In the genomic region with DNA sequence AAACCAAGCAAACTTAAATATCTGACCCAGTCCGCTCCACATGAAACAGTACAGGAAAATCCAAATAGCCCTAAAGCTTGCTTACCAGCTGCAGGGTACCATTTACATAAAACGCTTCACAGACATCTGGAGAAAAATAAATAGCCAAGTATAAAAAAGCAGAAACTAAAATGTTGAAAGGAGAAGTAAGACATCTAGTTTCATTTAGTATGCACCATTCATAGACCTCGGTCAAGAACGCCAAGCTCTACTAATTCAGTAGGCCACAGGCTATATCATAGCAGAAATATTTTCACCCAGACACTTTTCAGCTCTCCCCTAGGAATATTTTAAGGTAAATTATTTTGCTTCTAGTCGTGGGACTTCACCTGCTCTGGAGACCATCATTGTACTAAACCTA, we compare ENCODE assay signal across 13 mouse cellular contexts. TPM values are rescaled to one million over a fixed set of nuclear protein-coding genes. Genes with fewer than 3 reads are reported as not detected.
DNase-seq lines count a peak whose midpoint lies in the region; ATAC-seq and TF ChIP-seq lines count a peak whose summit lies in the region.
"Had no signal": no experiment of that assay in that cellular context is flagged by ENCODE, and none has a peak within 500 bp of the region (broad histone marks: within the 10 kb centered on the region; RNA-seq: fewer than 3 reads in every experiment).

No protein-coding gene starts in this region.

- H3K27ac ChIP-seq in heart, embryonic 11.5 days (ENCODE audit: low read depth, low read length), result no peak overlapping the region; the same call in 1 of the 2 replicates
- peak overlapping the region; percentile 88 for H3K27ac ChIP-seq in spleen, adult 2 months (ENCODE audit: insufficient read depth, low read length)
- H3K27ac ChIP-seq in limb, embryonic 15.5 days, result no peak overlapping the region

- intact Hi-C loops in left cerebral cortex, postnatal 14 days (cut with DNase I), result loop anchor here (5.0 kb wide), 1 partner anchor 54 kb away; the partner anchor contains the start of gene Smbd1

- no peak for ATAC-seq in heart, embryonic 11.5 days (replicated peaks; ENCODE audit: insufficient number of reproducible peaks, low FRiP score, low TSS enrichment)
- no peak for ATAC-seq in limb, embryonic 15.5 days (ENCODE audit: insufficient number of reproducible peaks, low FRiP score, low TSS enrichment, low read depth)

- no peak for TF ChIP-seq CTCF in spleen, adult 2 months (IDR thresholded peaks at IDR 0.05; ENCODE audit: extremely low read depth, insufficient read depth, insufficient read length, insufficient replicate concordance)

- peak overlapping the region; percentile 77 for H3K4me3 ChIP-seq in heart, embryonic 11.5 days (ENCODE audit: low read depth, low read length)
- peak overlapping the region; percentile 50; the same call in 1 of the 2 replicates for H3K4me3 ChIP-seq in spleen, adult 2 months (ENCODE audit: extremely low read depth, insufficient read depth, insufficient read length)
- H3K4me3 ChIP-seq in limb, embryonic 15.5 days, result no peak overlapping the region; the same call in 1 of the 2 replicates

- H3K9ac ChIP-seq in heart, embryonic 11.5 days (ENCODE audit: low read depth, low read length), result no peak overlapping the region
- no peak overlapping the region for H3K9ac ChIP-seq in limb, embryonic 15.5 days

- H3K27me3 ChIP-seq in heart, embryonic 11.5 days (ENCODE audit: control insufficient read depth, insufficient read depth, low read length), result no peaks in the 10 kb centered on the region
- no peaks in the 10 kb centered on the region for H3K27me3 ChIP-seq in spleen, adult 2 months (ENCODE audit: control insufficient read depth, insufficient read depth, low read length)
- H3K27me3 ChIP-seq in limb, embryonic 15.5 days, result no peaks in the 10 kb centered on the region
- H3K27me3 ChIP-seq in splenic B cell, adult 2 months (ENCODE audit: control insufficient read depth, insufficient read depth, low read length, poor library complexity, severe bottlenecking), result no peaks in the 10 kb centered on the region

- no peak for DNase-seq in heart, postnatal 4 days
- DNase-seq in spleen, adult 2 months (ENCODE audit: low read depth in 1 of 2, low spot score in 2 of 2), result peak in 1 of 2 experiments; percentile 25
- DNase-seq in spleen, postnatal 14 days (ENCODE audit: low spot score in 2 of 2), result no peak
- DNase-seq in splenic B cell, adult 2 months (ENCODE audit: low read depth, low spot score), result peak; percentile 72
- no peak for DNase-seq in urinary bladder, postnatal 10 days (ENCODE audit: low spot score)
- DNase-seq in left cerebral cortex, postnatal 14 days (ENCODE audit: low spot score in 2 of 2), result no peak
- DNase-seq: cerebellum, adult 9-10 months; gastrocnemius, postnatal 14 days; kidney, postnatal 4 days had no signal

- no peaks in the 10 kb centered on the region for H3K36me3 ChIP-seq in heart, embryonic 11.5 days (ENCODE audit: control insufficient read depth, insufficient read depth, low read length)
- peaks cover 5% of the 10 kb centered on the region for H3K36me3 ChIP-seq in spleen, adult 2 months (ENCODE audit: control insufficient read depth, insufficient read depth, low read length)
- H3K36me3 ChIP-seq in limb, embryonic 15.5 days, result peaks cover 5% of the 10 kb centered on the region; the same call in 1 of the 2 replicates
- peaks cover 4% of the 10 kb centered on the region; the same call in 1 of the 2 replicates for H3K36me3 ChIP-seq in splenic B cell, adult 2 months (ENCODE audit: control insufficient read depth, insufficient read depth, low read length, poor library complexity, severe bottlenecking)

- WGBS in heart, embryonic 11.5 days (ENCODE audit: insufficient replicate concordance), result 86% methylated on average over 5 of the region's 5 CpGs
- WGBS in spleen, adult 2 months, result 35% methylated on average over 5 of the region's 5 CpGs
- WGBS in limb, embryonic 15.5 days, result 81% methylated on average over 5 of the region's 5 CpGs

- TF ChIP-seq POLR2A in spleen, adult 2 months (IDR thresholded peaks at IDR 0.05; ENCODE audit: low read depth, low read length), result no peak

- peaks cover 6% of the 10 kb centered on the region for H3K4me1 ChIP-seq in heart, embryonic 11.5 days (ENCODE audit: control insufficient read depth, insufficient read depth, low read length)
- H3K4me1 ChIP-seq in spleen, adult 2 months (ENCODE audit: control insufficient read depth, insufficient read depth, insufficient read length), result peaks cover 10% of the 10 kb centered on the region; the same call in 1 of the 2 replicates
- H3K4me1 ChIP-seq in limb, embryonic 15.5 days, result peaks cover 17% of the 10 kb centered on the region

- peak overlapping the region; percentile 75 for H3K4me2 ChIP-seq in heart, embryonic 11.5 days
- H3K4me2 ChIP-seq in limb, embryonic 15.5 days, result peak overlapping the region; percentile 85; the same call in 1 of the 2 replicates

- no peaks in the 10 kb centered on the region for H3K9me3 ChIP-seq in heart, embryonic 11.5 days (replicated peaks; ENCODE audit: control insufficient read depth, low read length)
- H3K9me3 ChIP-seq in limb, embryonic 15.5 days, result no peaks in the 10 kb centered on the region

RNA-seq across cellular contexts. Expression of gene Fyttd1, which starts 10.6 kb away (rescaled TPM):
- 164 and 172 TPM in 2 replicates for polyA plus RNA-seq in heart, embryonic 11.5 days (2014; fragmentation: Nextera tagmentation; extraction: Ambion mirVana)
- 100 to 1,000 TPM; 125 to 126 TPM for total RNA-seq in heart, postnatal 4 days (2021)
- 3.7 and 4.1 TPM in 2 replicates for polyA plus RNA-seq in spleen, adult 2 months (2012; rRNA removed)
- polyA plus RNA-seq in limb, embryonic 15.5 days (2015; fragmentation: Nextera tagmentation; extraction: Ambion mirVana), result 102 TPM in 2 replicates
- total RNA-seq in left cerebral cortex, postnatal 14 days (2021), result 100 to 1,000 TPM; 122 to 135 TPM

RNA-seq across cellular contexts. Expression of gene Rubcn, which starts 10.9 kb away (rescaled TPM):
- polyA plus RNA-seq in heart, embryonic 11.5 days (2014; fragmentation: Nextera tagmentation; extraction: Ambion mirVana), result 19.5 and 22.3 TPM in 2 replicates
- 10 to 100 TPM; 29.8 to 35.1 TPM for total RNA-seq in heart, postnatal 4 days (2021)
- 74.6 and 88.1 TPM in 2 replicates for polyA plus RNA-seq in spleen, adult 2 months (2012; rRNA removed)
- polyA plus RNA-seq in limb, embryonic 15.5 days (2015; fragmentation: Nextera tagmentation; extraction: Ambion mirVana), result 22.7 and 24.2 TPM in 2 replicates
- total RNA-seq in left cerebral cortex, postnatal 14 days (2021), result 10 to 100 TPM; 59.4 to 61.4 TPM

RNA-seq across cellular contexts. Expression of gene Lrch3, which starts 47.2 kb away (rescaled TPM):
- polyA plus RNA-seq in heart, embryonic 11.5 days (2014; fragmentation: Nextera tagmentation; extraction: Ambion mirVana), result 21.6 and 25.3 TPM in 2 replicates
- 10 to 100 TPM; 29.0 to 30.9 TPM for total RNA-seq in heart, postnatal 4 days (2021)
- 16.9 and 20.1 TPM in 2 replicates for polyA plus RNA-seq in spleen, adult 2 months (2012; rRNA removed)
- 23.1 TPM in 2 replicates for polyA plus RNA-seq in limb, embryonic 15.5 days (2015; fragmentation: Nextera tagmentation; extraction: Ambion mirVana)
- 10 to 100 TPM; 28.9 to 31.6 TPM for total RNA-seq in left cerebral cortex, postnatal 14 days (2021)

RNA-seq across cellular contexts. Expression of gene Smbd1, which starts 56.4 kb away (rescaled TPM):
- polyA plus RNA-seq in heart, embryonic 11.5 days (2014; fragmentation: Nextera tagmentation; extraction: Ambion mirVana), result not detected in 2 replicates
- total RNA-seq in heart, postnatal 4 days (2021), result not detected
- not detected in 2 replicates for polyA plus RNA-seq in spleen, adult 2 months (2012; rRNA removed)
- not detected in 2 replicates for polyA plus RNA-seq in limb, embryonic 15.5 days (2015; fragmentation: Nextera tagmentation; extraction: Ambion mirVana)
- not detected for total RNA-seq in left cerebral cortex, postnatal 14 days (2021)
- total RNA-seq: gastrocnemius, postnatal 14 days; megakaryocyte-erythroid progenitor cell, adult 5-6 weeks had no signal
- polyA plus RNA-seq: C2C12 had no signal

Comparison
In these comparisons a context has a peak if more than half of its experiments do, and no peak if none do; other contexts are left out.
1. RNA of gene Fyttd1, which starts 10.6 kb away (polyA plus RNA-seq): 164 to 172 TPM in heart, embryonic 11.5 days and 102 TPM in limb, embryonic 15.5 days; 3.7 to 4.1 TPM in spleen, adult 2 months; every median in the first group is over 10 times any median in the second.